Mouse (Mus musculus): ENCODE results near the gene Pdgfc. TPM values are rescaled to one million over a fixed set of nuclear protein-coding genes. Genes with fewer than 3 reads are reported as not detected.
A peak's percentile ranks its signal among the peaks of the same experiment; 100 is the strongest.

Pdgfc gene
- polyA plus RNA-seq (2012; rRNA removed) (0.16 and 0.32 TPM in 2 replicates), polyA plus RNA-seq (2014; fragmentation: Nextera tagmentation; extraction: Ambion mirVana) (0.25 and 0.37 TPM in 2 replicates)

DNA sequence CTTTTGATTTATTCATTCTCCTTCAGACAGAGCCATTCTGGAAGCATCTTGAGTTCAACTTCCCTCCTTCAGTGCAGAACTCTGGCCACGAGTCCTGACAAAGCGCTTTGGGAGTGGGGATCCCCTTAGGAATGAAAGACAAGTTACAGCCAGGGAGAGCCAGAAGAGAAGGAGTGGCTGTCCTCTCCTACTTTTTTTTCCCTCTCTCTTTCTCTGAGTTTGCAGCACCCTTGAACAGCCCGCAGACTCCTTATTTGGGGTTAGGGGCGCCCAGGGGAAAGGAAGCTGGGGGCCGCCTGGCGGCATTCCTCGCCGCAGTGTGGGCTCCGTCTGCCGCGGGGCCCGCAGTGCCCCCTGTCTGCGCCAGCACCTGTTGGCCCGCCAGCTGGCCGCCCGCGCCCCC lies at the start of gene Pdgfc:
Gene Pdgfc, plus strand, starts transcription at position 266 of the 403 bp plus-strand sequence.
- Histone ChIP-seq H3K27me3 (ENCODE audit: control insufficient read depth, insufficient read depth, low read length) (peaks cover 26% of the 10 kb centered on the region), H3K4me2 (ENCODE audit: low read depth) (peak within 1 kb of the TSS; percentile 61), H3K4me3 (ENCODE audit: insufficient read depth in 1 of 2, low read depth in 2 of 2, low read length in 2 of 2) (peak within 1 kb of the TSS; percentile 33 to 49), H3K36me3 (replicated peaks; ENCODE audit: control insufficient read depth, insufficient read depth, low read depth) (no peaks in the 10 kb centered on the region), H3K9me3 (ENCODE audit: control insufficient read depth, low read length) (no peaks in the 10 kb centered on the region), H3K9ac (replicated peaks) (no peak within 1 kb of the TSS), H3K4me1 (replicated peaks; ENCODE audit: control insufficient read depth in 2 of 2, insufficient read depth in 2 of 2, low read length in 1 of 2) (no peaks in the 10 kb centered on the region), H3K27ac (no peak within 1 kb of the TSS)
- TF ChIP-seq CTCF (IDR thresholded peaks at IDR 0.05; ENCODE audit: low read depth) (no peak), EP300 (IDR thresholded peaks at IDR 0.05; ENCODE audit: low read depth) (no peak)
- 3% methylated on average over 16 of the region's 17 CpGs for WGBS (ENCODE audit: insufficient replicate concordance)
- ATAC-seq (ENCODE audit: insufficient read depth) (no peak), DNase-seq (ENCODE audit: low read depth in 3 of 3, low spot score in 3 of 3) (no peak)

DNA sequence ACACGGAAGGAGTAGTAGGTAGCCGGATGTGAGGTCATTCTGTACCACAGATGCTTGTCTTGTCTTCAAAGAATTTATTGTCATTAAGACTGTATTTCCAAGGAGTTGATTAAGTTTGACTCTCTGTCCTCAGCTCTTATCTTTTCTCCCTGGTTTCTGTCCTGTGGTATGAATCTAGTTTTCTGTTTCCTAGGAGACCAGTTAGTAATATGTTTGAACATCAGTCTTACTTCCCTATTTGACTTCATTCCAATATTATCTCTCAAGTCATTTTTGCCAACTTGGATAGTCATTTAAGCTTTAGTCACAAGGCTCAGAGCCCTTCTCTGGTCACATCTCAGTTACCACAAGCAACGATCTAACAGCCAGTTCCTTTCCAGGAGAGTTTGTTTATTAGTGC lies 27.0 kb upstream of the Pdgfc start:
- H3K36me3 ChIP-seq (replicated peaks; ENCODE audit: control insufficient read depth, insufficient read depth, low read depth): no peaks in the 10 kb centered on the region
- H3K4me1 ChIP-seq (replicated peaks; ENCODE audit: control insufficient read depth in 2 of 2, insufficient read depth in 2 of 2, low read length in 1 of 2): no peaks in the 10 kb centered on the region
- no peak for ATAC-seq (ENCODE audit: insufficient read depth)
- H3K4me2 ChIP-seq (ENCODE audit: low read depth): no peak overlapping the region
- H3K9me3 ChIP-seq (ENCODE audit: control insufficient read depth, low read length): no peaks in the 10 kb centered on the region
- no peak overlapping the region for H3K4me3 ChIP-seq (ENCODE audit: insufficient read depth in 1 of 2, low read depth in 2 of 2, low read length in 2 of 2)
- 54% methylated on average over 3 of the region's 3 CpGs for WGBS (ENCODE audit: insufficient replicate concordance)
- no peak for DNase-seq (ENCODE audit: low read depth in 3 of 3, low spot score in 3 of 3)
- no peak overlapping the region for H3K27ac ChIP-seq
- TF ChIP-seq EP300 (IDR thresholded peaks at IDR 0.05; ENCODE audit: low read depth) (no peak), CTCF (IDR thresholded peaks at IDR 0.05; ENCODE audit: low read depth) (no peak)
- no peak overlapping the region for H3K9ac ChIP-seq (replicated peaks)
- H3K27me3 ChIP-seq (ENCODE audit: control insufficient read depth, insufficient read depth, low read length): no peaks in the 10 kb centered on the region

DNA sequence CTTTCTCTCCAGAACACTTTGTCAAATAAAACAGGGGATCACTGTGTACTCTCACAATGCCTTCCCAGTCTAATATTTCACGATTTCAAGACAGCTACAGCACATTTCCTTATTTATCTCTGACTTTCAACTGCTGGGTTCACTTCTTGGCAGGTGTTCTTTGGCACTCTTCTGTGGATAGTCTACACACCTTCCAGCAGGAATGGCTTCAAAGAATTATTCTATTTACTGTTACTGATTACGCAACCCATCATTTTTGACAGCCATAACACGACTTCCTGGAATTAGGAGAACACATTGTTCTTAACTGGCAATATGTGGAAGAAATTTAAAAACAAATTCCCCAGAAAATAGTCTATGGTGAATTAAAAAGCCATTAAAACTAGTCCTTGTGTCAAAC lies 26.3 kb upstream of the Pdgfc start:
- Histone ChIP-seq H3K4me1 (replicated peaks; ENCODE audit: control insufficient read depth in 2 of 2, insufficient read depth in 2 of 2, low read length in 1 of 2) (no peaks in the 10 kb centered on the region), H3K9me3 (ENCODE audit: control insufficient read depth, low read length) (no peaks in the 10 kb centered on the region), H3K9ac (replicated peaks) (no peak overlapping the region), H3K36me3 (replicated peaks; ENCODE audit: control insufficient read depth, insufficient read depth, low read depth) (no peaks in the 10 kb centered on the region), H3K4me3 (ENCODE audit: insufficient read depth in 1 of 2, low read depth in 2 of 2, low read length in 2 of 2) (no peak overlapping the region), H3K27ac (no peak overlapping the region), H3K4me2 (ENCODE audit: low read depth) (no peak overlapping the region), H3K27me3 (ENCODE audit: control insufficient read depth, insufficient read depth, low read length) (no peaks in the 10 kb centered on the region)
- WGBS (ENCODE audit: insufficient replicate concordance): 35% methylated on average over 3 of the region's 3 CpGs
- DNase-seq (ENCODE audit: low read depth in 3 of 3, low spot score in 3 of 3): no peak
- TF ChIP-seq EP300 (IDR thresholded peaks at IDR 0.05; ENCODE audit: low read depth) (no peak), CTCF (IDR thresholded peaks at IDR 0.05; ENCODE audit: low read depth) (no peak)
- no peak for ATAC-seq (ENCODE audit: insufficient read depth)

DNA sequence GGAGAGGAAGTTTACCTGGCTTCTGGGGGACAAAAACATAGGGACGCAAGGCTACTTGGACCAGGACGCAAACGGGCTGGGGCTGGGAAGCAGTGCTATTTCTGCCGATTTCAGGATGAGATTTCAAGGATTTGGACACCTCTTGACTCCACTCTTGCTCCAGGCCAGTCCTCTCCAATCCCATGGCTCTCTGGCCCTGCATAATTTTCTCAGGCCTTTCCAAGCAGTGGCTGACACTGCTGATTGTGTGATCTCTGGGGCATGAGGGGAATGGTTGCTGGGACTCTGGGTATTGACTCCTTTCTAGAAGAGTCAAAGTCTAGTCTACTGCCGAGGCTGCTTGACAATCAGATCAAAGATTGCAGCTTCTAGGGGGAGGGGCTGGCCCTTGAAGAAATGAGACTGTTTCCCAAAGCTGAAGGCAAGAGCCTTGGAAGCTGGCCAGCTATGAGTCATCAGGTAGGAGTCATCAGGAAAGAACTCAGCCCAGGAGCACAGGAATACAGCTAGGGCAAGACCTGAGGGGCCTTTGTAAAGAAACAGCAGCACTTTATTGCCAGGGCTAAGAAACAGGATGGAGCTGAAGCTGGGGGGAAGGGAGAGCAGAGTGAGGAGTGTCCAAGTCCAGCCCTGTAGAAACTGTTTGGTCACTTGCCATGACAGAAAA lies 18.7 kb upstream of the Pdgfc start:
- Histone ChIP-seq H3K27me3 (ENCODE audit: control insufficient read depth, insufficient read depth, low read length) (no peaks in the 10 kb centered on the region), H3K27ac (no peak overlapping the region), H3K36me3 (replicated peaks; ENCODE audit: control insufficient read depth, insufficient read depth, low read depth) (no peaks in the 10 kb centered on the region), H3K4me2 (ENCODE audit: low read depth) (no peak overlapping the region), H3K9me3 (ENCODE audit: control insufficient read depth, low read length) (no peaks in the 10 kb centered on the region), H3K4me3 (ENCODE audit: insufficient read depth in 1 of 2, low read depth in 2 of 2, low read length in 2 of 2) (no peak overlapping the region), H3K4me1 (replicated peaks; ENCODE audit: control insufficient read depth in 2 of 2, insufficient read depth in 2 of 2, low read length in 1 of 2) (no peaks in the 10 kb centered on the region), H3K9ac (replicated peaks) (no peak overlapping the region)
- 61% methylated on average over 5 of the region's 5 CpGs for WGBS (ENCODE audit: insufficient replicate concordance)
- TF ChIP-seq CTCF (IDR thresholded peaks at IDR 0.05; ENCODE audit: low read depth): no peak
- no peak for TF ChIP-seq EP300 (IDR thresholded peaks at IDR 0.05; ENCODE audit: low read depth)
- no peak for DNase-seq (ENCODE audit: low read depth in 3 of 3, low spot score in 3 of 3)
- no peak for ATAC-seq (ENCODE audit: insufficient read depth)

DNA sequence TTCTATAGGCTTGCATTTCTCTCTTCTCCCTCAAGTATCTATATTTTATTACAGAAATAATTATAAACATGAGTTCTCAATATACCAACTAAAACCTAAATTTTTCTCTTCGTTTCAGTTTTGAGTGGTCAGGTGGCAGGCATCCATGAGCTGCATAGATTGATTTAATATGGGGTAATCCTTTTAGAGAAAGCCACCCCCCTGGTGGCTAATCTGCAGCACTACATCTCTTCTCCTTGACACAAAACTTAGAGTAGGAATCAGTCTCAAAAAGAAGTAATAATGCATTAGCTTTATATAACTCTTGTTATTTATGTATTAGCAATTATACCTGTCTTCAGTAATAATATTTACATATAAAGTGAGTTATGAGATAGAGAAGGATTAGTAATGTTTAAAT lies 16.2 kb upstream of the Pdgfc start:
- no peaks in the 10 kb centered on the region for H3K27me3 ChIP-seq (ENCODE audit: control insufficient read depth, insufficient read depth, low read length)
- no peaks in the 10 kb centered on the region for H3K9me3 ChIP-seq (ENCODE audit: control insufficient read depth, low read length)
- H3K4me1 ChIP-seq (replicated peaks; ENCODE audit: control insufficient read depth in 2 of 2, insufficient read depth in 2 of 2, low read length in 1 of 2): no peaks in the 10 kb centered on the region
- no peak overlapping the region for H3K4me2 ChIP-seq (ENCODE audit: low read depth)
- no peaks in the 10 kb centered on the region for H3K36me3 ChIP-seq (replicated peaks; ENCODE audit: control insufficient read depth, insufficient read depth, low read depth)
- ATAC-seq (ENCODE audit: insufficient read depth): no peak
- DNase-seq (ENCODE audit: low read depth in 3 of 3, low spot score in 3 of 3): no peak
- no peak overlapping the region for H3K4me3 ChIP-seq (ENCODE audit: insufficient read depth in 1 of 2, low read depth in 2 of 2, low read length in 2 of 2)
- no peak for TF ChIP-seq CTCF (IDR thresholded peaks at IDR 0.05; ENCODE audit: low read depth)
- no peak for TF ChIP-seq EP300 (IDR thresholded peaks at IDR 0.05; ENCODE audit: low read depth)
- WGBS (ENCODE audit: insufficient replicate concordance): 21% methylated on average over 1 of the region's 1 CpGs
- H3K9ac ChIP-seq (replicated peaks): no peak overlapping the region
- no peak overlapping the region for H3K27ac ChIP-seq

Data from liver, embryonic 14.5 days (tissue).